Mouse (Mus musculus) heart, embryonic 14.5 days (tissue): ENCODE results near the gene Pkn3. TPM values are rescaled to one million over a fixed set of nuclear protein-coding genes. Genes with fewer than 3 reads are reported as not detected.

Experiments used
- ATAC-seq: fragments of 200-750 bp; cut with Nextera tagmentation; 2 replicates; pipeline ENCODE4 v1.8.0; 2017; ENCODE audit warnings: low read depth, moderate TSS enrichment; ENCODE audit not compliant: insufficient number of reproducible peaks, insufficient read depth, low FRiP score
- H3K27ac ChIP-seq, 2 experiments: fragments of 200-500 bp in 1 of 2; fragments of 300-500 bp in 1 of 2; sonication (generic) in 1 of 2; replicated peaks in 1 of 2; 2 replicates each; pipeline ENCODE4 v1.5.1; 2012 to 2014; ENCODE audit warnings: low read depth in 2 of 2, low read length in 2 of 2, control low read depth in 1 of 2, mild to moderate bottlenecking in 1 of 2, mixed read lengths in 1 of 2; ENCODE audit not compliant: control insufficient read depth in 1 of 2, insufficient read depth in 1 of 2
- H3K27me3 ChIP-seq: fragments of 300-500 bp; sonication (generic); 2 replicates; pipeline ENCODE4 v1.6.1; 2014; ENCODE audit warnings: mild to moderate bottlenecking, low read length, control low read depth; ENCODE audit not compliant: control insufficient read depth, insufficient read depth
- H3K36me3 ChIP-seq: fragments of 300-500 bp; sonication (generic); 2 replicates; pipeline ENCODE4 v1.6.1; 2014; ENCODE audit warnings: mild to moderate bottlenecking, control low read depth, low read length, mixed read lengths; ENCODE audit not compliant: control insufficient read depth, insufficient read depth
- H3K4me1 ChIP-seq, 2 experiments: fragments of 200-500 bp in 1 of 2; fragments of 300-500 bp in 1 of 2; sonication (generic) in 1 of 2; 2 replicates each; pipeline ENCODE4 v1.6.1; 2012 to 2014; ENCODE audit warnings: low read length in 2 of 2, control low read depth in 1 of 2, mixed read lengths in 1 of 2; ENCODE audit not compliant: control insufficient read depth in 2 of 2, insufficient read depth in 2 of 2
- H3K4me2 ChIP-seq: fragments of 300-500 bp; sonication (generic); 2 replicates; pipeline ENCODE4 v1.6.1; 2014; ENCODE audit warnings: mild to moderate bottlenecking, low read length
- H3K4me3 ChIP-seq, 2 experiments: fragments of 200-500 bp in 1 of 2; fragments of 300-500 bp in 1 of 2; sonication (generic) in 1 of 2; 2 replicates each; pipeline ENCODE4 v1.5.1; 2012 to 2014; ENCODE audit warnings: low read length in 2 of 2, mild to moderate bottlenecking in 2 of 2, control low read depth in 1 of 2, low read depth in 1 of 2, moderate library complexity in 1 of 2; ENCODE audit not compliant: control insufficient read depth in 1 of 2, insufficient read depth in 1 of 2
- H3K9ac ChIP-seq: fragments of 300-500 bp; sonication (generic); 2 replicates; pipeline ENCODE4 v1.6.1; 2014; ENCODE audit warnings: mild to moderate bottlenecking, low read length
- H3K9me3 ChIP-seq: fragments of 300-500 bp; sonication (generic); 2 replicates; pipeline ENCODE4 v1.6.1; 2016; ENCODE audit warnings: low read length, control low read depth; ENCODE audit not compliant: control insufficient read depth
- WGBS: fragments of 180-500 bp; shearing (Covaris S2); extraction: QIAGEN DNeasy Blood & Tissue Kit; methylation state at CpG from one replicate; pipeline ENCODE4 v1.1.7; 2014; 5-methylcytosine and 5-hydroxymethylcytosine counted together
- polyA plus RNA-seq: library from polyadenylated mRNA; unstranded; fragments of >200 nt; fragmentation: Nextera tagmentation; extraction: Ambion mirVana; gene quantifications from 2 replicates; pipeline ENCODE4 v1.2.1, GENCODE M21; 2014

Pkn3 gene
- polyA plus RNA-seq, 1 experiment from 2014 or later = 10.0 TPM

DNA sequence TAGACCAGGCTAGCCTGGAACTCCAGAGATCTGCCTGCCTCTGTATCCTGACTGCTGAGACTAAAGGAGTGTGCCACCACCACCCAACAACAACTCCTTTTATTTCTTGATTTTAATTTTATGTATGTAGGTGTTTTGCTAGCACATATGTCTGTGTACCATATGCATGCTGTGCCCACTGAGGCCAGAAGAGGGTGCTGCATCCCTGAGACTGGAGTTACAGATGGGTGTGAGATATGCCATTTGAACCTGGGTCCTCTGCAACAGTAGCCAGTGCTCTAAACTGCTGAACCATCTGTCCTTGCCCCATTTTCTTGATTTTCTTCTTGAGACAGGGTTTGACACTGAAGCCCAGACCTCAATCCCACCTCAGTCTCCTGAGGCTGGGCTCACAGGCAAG lies 28.9 kb downstream of the Pkn3 start:
- Histone ChIP-seq H3K4me2 (no peak overlapping the region), H3K9ac (no peak overlapping the region), H3K36me3 (peaks cover 96% of the 10 kb centered on the region)

DNA sequence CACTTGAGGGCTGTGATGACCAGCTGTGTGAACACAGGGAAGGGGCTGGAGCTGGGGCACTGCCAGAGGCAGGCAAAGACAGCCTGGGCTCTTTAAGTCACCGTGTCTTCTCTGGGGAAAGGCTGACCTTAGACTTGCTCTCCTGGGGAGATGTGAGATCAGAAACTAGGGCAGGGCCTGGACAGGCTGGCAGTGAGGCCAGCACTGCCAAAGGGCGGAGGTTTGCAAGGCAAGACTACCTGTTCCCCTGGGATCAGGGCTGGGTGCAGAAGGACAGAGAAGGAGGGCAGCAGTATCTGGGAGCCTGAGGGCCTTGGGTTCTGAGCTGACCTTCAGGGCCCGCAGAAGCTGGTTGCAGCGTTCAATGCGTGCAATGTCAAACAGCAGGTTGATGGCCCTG lies 30.2 kb downstream of the Pkn3 start:
- no peaks in the 10 kb centered on the region for H3K4me1 ChIP-seq
- no peak overlapping the region for H3K27ac ChIP-seq
- WGBS = 96% methylated on average over 5 of the region's 5 CpGs
- no peak for ATAC-seq
- no peaks in the 10 kb centered on the region for H3K9me3 ChIP-seq
- H3K27me3 ChIP-seq = no peaks in the 10 kb centered on the region
- H3K4me2 ChIP-seq = no peak overlapping the region
- H3K9ac ChIP-seq = no peak overlapping the region
- no peak overlapping the region for H3K4me3 ChIP-seq
- peaks cover 93% of the 10 kb centered on the region for H3K36me3 ChIP-seq

More for the DNA sequence above, 28.9 kb downstream of the Pkn3 start:
- no peak for ATAC-seq
- H3K9me3 ChIP-seq = no peaks in the 10 kb centered on the region
- H3K4me3 ChIP-seq = no peak overlapping the region
- H3K27me3 ChIP-seq = no peaks in the 10 kb centered on the region
- no peak overlapping the region for H3K27ac ChIP-seq
- no peaks in the 10 kb centered on the region for H3K4me1 ChIP-seq

DNA sequence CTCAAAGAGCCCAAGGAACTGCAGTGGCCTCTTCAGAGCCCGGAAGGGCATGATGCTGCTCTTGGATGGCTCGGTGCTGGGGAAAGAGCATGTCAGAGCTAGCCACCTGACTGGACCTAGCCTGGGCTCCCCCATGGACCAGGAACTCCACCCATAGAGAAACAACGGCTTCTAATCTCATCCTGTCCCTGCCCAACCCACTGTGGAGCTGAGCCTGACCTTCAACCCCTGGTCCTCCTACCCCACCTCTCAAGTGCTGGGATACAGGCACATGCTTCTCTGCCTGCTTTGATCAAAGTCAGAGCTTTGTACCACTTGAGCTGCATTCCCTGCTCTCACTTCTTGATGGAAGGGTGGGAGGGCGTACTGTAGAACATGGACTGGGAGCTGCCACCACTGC lies 30.8 kb downstream of the Pkn3 start:
- H3K27ac ChIP-seq = no peak overlapping the region
- no peaks in the 10 kb centered on the region for H3K9me3 ChIP-seq
- no peak overlapping the region for H3K9ac ChIP-seq
- peaks cover 93% of the 10 kb centered on the region for H3K36me3 ChIP-seq
- WGBS = 79% methylated on average over 4 of the region's 4 CpGs
- H3K4me3 ChIP-seq = no peak overlapping the region
- ATAC-seq = no peak
- no peak overlapping the region for H3K4me2 ChIP-seq
- H3K27me3 ChIP-seq = no peaks in the 10 kb centered on the region
- no peaks in the 10 kb centered on the region for H3K4me1 ChIP-seq

DNA sequence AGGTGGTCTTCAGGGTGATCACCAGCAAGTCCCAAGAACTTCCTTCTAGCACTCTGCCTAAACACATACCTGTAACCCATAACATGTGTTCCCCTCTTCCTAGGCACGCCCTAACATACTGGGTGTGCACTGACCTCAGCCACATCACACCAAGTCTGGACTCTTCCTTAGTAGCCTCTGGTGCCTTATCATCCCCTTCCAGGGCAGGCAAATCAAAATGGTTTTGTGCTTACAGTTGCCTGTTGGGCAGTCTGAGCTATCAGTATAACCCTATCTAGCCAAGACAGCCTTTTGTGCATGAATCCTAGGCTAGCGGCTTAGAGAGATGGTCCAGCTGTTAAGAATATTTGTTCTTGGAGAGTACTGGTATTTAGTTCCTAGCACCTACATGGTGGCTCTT lies 34.0 kb downstream of the Pkn3 start:
- Histone ChIP-seq H3K36me3 (peaks cover 72% of the 10 kb centered on the region), H3K4me2 (no peak overlapping the region), H3K27ac (no peak overlapping the region), H3K9me3 (no peaks in the 10 kb centered on the region), H3K27me3 (no peaks in the 10 kb centered on the region), H3K4me1 (no peaks in the 10 kb centered on the region), H3K4me3 (no peak overlapping the region), H3K9ac (no peak overlapping the region)
- ATAC-seq = no peak
- 93% methylated on average over 2 of the region's 2 CpGs for WGBS

DNA sequence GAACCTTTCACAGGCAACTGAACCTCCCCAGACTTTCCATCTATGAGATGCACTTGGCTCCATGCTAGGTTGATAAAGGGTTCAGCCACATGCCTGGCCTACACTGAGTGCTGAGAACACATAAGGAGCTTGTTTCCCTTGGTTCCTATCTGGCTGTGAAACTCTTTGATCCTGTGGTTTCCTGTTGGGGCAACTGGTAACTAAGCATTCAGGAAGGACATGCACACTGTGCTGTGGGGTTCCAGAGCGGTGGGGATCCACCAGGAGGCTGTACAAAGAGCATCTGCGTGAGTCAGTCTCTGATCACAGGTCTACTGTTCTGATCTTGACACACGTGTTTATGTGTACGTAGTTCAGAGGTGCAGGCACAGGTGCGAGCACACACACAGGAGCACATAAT lies 35.1 kb downstream of the Pkn3 start:
- Histone ChIP-seq H3K4me3 (no peak overlapping the region), H3K36me3 (peaks cover 62% of the 10 kb centered on the region)
- no peak for ATAC-seq

DNA sequence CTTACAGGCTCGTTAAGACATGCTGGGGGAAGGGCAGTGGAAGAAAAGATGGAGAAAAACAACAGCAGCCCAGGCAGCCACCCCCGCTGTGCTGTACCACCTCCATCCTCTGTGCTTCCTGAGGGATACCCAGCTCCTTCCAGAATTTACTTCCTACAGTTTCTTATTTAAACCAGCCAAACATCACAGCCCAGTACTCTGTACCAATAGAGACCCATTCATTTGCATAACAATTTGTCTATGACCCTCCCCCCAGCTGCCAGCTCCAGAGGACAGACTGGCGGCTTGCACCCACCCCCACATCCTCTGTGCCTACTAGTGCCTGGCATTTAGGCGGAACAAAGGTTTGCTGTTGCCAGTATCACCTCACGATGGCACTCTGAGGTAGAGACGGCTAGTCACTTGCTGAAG lies 42.2 kb downstream of the Pkn3 start:
- WGBS = 37% methylated on average over 6 of the region's 6 CpGs
- Histone ChIP-seq H3K9me3 (no peaks in the 10 kb centered on the region), H3K4me1 (peaks cover 0 to 6% of the 10 kb centered on the region in 2 experiments; a peak in 3 of 4 replicates), H3K27me3 (no peaks in the 10 kb centered on the region), H3K4me3 (no peak overlapping the region), H3K27ac (no peak overlapping the region), H3K4me2 (no peak overlapping the region), H3K9ac (no peak overlapping the region), H3K36me3 (peaks cover 2% of the 10 kb centered on the region; the same call in 1 of the 2 replicates)
- no peak for ATAC-seq

More for the DNA sequence above, 35.1 kb downstream of the Pkn3 start:
- H3K27ac ChIP-seq = no peak overlapping the region
- H3K9ac ChIP-seq = no peak overlapping the region
- no peaks in the 10 kb centered on the region for H3K27me3 ChIP-seq
- H3K9me3 ChIP-seq = no peaks in the 10 kb centered on the region
- WGBS = 88% methylated on average over 5 of the region's 5 CpGs
- H3K4me2 ChIP-seq = no peak overlapping the region
- H3K4me1 ChIP-seq = no peaks in the 10 kb centered on the region

DNA sequence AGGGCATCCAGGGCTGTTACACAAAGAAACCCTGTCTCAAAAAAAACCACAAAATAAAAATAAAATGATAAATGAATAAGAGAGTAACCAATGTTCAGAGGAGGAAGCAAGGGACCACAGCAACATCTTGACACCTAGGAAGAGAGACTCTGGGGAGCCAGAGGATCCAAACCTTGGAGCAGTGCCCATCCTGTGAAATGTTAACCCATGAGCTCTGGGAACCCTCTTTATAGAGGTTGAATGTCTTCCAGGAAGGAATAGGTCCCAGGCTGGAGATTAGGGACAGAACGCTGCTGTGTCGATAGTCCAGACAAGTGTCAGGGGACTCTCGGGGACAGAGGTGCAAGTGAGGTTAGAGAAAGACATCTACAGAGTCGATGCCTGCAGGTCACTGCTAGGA lies 42.8 kb downstream of the Pkn3 start:
- 66% methylated on average over 4 of the region's 4 CpGs for WGBS
- no peak for ATAC-seq
- no peak overlapping the region for H3K9ac ChIP-seq
- no peak overlapping the region for H3K4me3 ChIP-seq
- no peak overlapping the region for H3K4me2 ChIP-seq
- peaks cover 6 to 12% of the 10 kb centered on the region in 2 experiments; a peak in 3 of 4 replicates for H3K4me1 ChIP-seq
- peaks cover 2% of the 10 kb centered on the region; the same call in 1 of the 2 replicates for H3K36me3 ChIP-seq
- H3K27ac ChIP-seq = no peak overlapping the region
- no peaks in the 10 kb centered on the region for H3K27me3 ChIP-seq
- H3K9me3 ChIP-seq = no peaks in the 10 kb centered on the region

DNA sequence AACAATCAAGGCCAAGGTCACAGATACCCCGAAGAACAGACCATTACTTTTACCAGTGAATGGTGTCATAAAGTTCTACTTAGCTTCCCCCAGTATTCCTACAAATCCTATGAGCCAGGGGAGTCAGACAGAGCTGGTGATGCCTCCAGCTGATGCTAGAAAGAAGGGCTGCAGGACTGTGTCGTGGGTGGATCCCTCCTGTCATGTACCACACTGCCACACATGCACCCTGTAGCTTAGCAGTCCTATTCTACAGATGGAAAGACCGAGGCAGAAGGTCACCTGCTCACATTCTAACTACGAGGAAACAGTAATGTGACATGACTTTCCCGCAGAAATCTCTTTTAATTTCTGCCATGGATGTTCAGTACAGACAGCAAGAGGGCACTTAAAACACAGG lies 45.3 kb downstream of the Pkn3 start:
- no peak overlapping the region for H3K9ac ChIP-seq
- H3K27ac ChIP-seq = no peak overlapping the region
- no peaks in the 10 kb centered on the region for H3K27me3 ChIP-seq
- H3K4me1 ChIP-seq = peaks cover 6 to 12% of the 10 kb centered on the region in 2 experiments; a peak in 3 of 4 replicates
- no peaks in the 10 kb centered on the region for H3K9me3 ChIP-seq
- H3K36me3 ChIP-seq = no peaks in the 10 kb centered on the region; the same call in 1 of the 2 replicates
- H3K4me2 ChIP-seq = no peak overlapping the region
- ATAC-seq = no peak
- H3K4me3 ChIP-seq = no peak overlapping the region
- WGBS = 81% methylated on average over 5 of the region's 5 CpGs
